Mouse (Mus musculus): Measurements from ENCODE around the gene Nubpl.

Gene Nubpl

GRCm38 (mm10) chr12:52097650-52098070 lies at the start of gene Nubpl:
TSS of gene Nubpl (plus strand) at chr12:52097737.
- under 1% methylated on average over 32 of the region's 32 CpGs for WGBS

- 79% methylated on average over 2 of the region's 2 CpGs for WGBS
Observed at GRCm38 (mm10) chr12:52049324-52049723, 48.2 kb upstream of the Nubpl start.

- WGBS: 80% methylated on average over 1 of the region's 3 CpGs
Observed at GRCm38 (mm10) chr12:52079296-52079695, 18.2 kb upstream of the Nubpl start.

- WGBS: 68% methylated on average over 13 of the region's 13 CpGs
Observed at GRCm38 (mm10) chr12:52097049-52097649, 388 bp upstream of the Nubpl start.

- 47% methylated on average over 3 of the region's 3 CpGs for WGBS
Observed at GRCm38 (mm10) chr12:52126407-52126806, 28.9 kb downstream of the Nubpl start.

GRCm38 (mm10) chr12:52129072-52129471 lies 31.5 kb downstream of the Nubpl start:
- WGBS: 94% methylated on average over 3 of the region's 3 CpGs

- 42% methylated on average over 10 of the region's 10 CpGs for WGBS
Observed at GRCm38 (mm10) chr12:52132256-52132655, 34.7 kb downstream of the Nubpl start.

- WGBS: 68% methylated on average over 4 of the region's 4 CpGs
Observed at GRCm38 (mm10) chr12:52138296-52138695, 40.8 kb downstream of the Nubpl start.

- 86% methylated on average over 2 of the region's 2 CpGs for WGBS
Observed at GRCm38 (mm10) chr12:52146639-52147038, 49.1 kb downstream of the Nubpl start.

GRCm38 (mm10) chr12:52149448-52149847 lies 51.9 kb downstream of the Nubpl start:
- 93% methylated on average over 3 of the region's 3 CpGs for WGBS

GRCm38 (mm10) chr12:52152071-52152470 lies 54.5 kb downstream of the Nubpl start:
- WGBS: 96% methylated on average over 3 of the region's 3 CpGs

- 96% methylated on average over 4 of the region's 4 CpGs for WGBS
Observed at GRCm38 (mm10) chr12:52154906-52155305, 57.4 kb downstream of the Nubpl start.

GRCm38 (mm10) chr12:52186205-52186793 lies 88.8 kb downstream of the Nubpl start:
- 67% methylated on average over 1 of the region's 1 CpGs for WGBS

- 36% methylated on average over 5 of the region's 5 CpGs for WGBS
Observed at GRCm38 (mm10) chr12:52186963-52187590, 89.5 kb downstream of the Nubpl start.

- WGBS: 87% methylated on average over 4 of the region's 4 CpGs
Observed at GRCm38 (mm10) chr12:52198471-52198870, 100.9 kb downstream of the Nubpl start.

GRCm38 (mm10) chr12:52209121-52209610 lies 111.6 kb downstream of the Nubpl start:
- WGBS: 41% methylated on average over 3 of the region's 3 CpGs

- WGBS: 84% methylated on average over 2 of the region's 2 CpGs
Observed at GRCm38 (mm10) chr12:52214837-52215236, 117.3 kb downstream of the Nubpl start.

- WGBS: 88% methylated on average over 4 of the region's 4 CpGs
Observed at GRCm38 (mm10) chr12:52224954-52225353, 127.4 kb downstream of the Nubpl start.

- WGBS: 94% methylated on average over 3 of the region's 3 CpGs
Observed at GRCm38 (mm10) chr12:52228746-52229145, 131.2 kb downstream of the Nubpl start.

GRCm38 (mm10) chr12:52231929-52232328 lies 134.4 kb downstream of the Nubpl start:
- 92% methylated on average over 3 of the region's 3 CpGs for WGBS

GRCm38 (mm10) chr12:52242712-52243111 lies 145.2 kb downstream of the Nubpl start:
- WGBS: 77% methylated on average over 2 of the region's 2 CpGs

- WGBS: 93% methylated on average over 9 of the region's 9 CpGs
Observed at GRCm38 (mm10) chr12:52247438-52247837, 149.9 kb downstream of the Nubpl start.

- WGBS: 93% methylated on average over 2 of the region's 2 CpGs
Observed at GRCm38 (mm10) chr12:52248531-52248930, 151.0 kb downstream of the Nubpl start.
